Mouse (Mus musculus) brain, embryonic 14.5 days (tissue): ENCODE results near the gene Ppara.

Source experiments
- CTCF ChIP-seq: fragments of 200-500 bp; IDR thresholded peaks from 2 replicates; pipeline ENCODE4 v1.5.1; 2012; ENCODE audit warnings: inconsistent platforms, mild to moderate bottlenecking, moderate library complexity, borderline replicate concordance; ENCODE audit not compliant: insufficient read depth, insufficient read length; ENCODE audit errors: extremely low read depth
- POLR2A ChIP-seq: fragments of 200-500 bp; IDR thresholded peaks from 2 replicates; pipeline ENCODE4 v1.6.1; 2012; ENCODE audit warnings: mild to moderate bottlenecking, inconsistent platforms, borderline replicate concordance; ENCODE audit not compliant: poor library complexity, insufficient read depth, insufficient read length, severe bottlenecking; ENCODE audit errors: extremely low read depth

- TF ChIP-seq CTCF (no peak), POLR2A (no peak)
Observed at GRCm38 (mm10) chr15:85851656-85852392, 117.0 kb downstream of the Ppara start.
